Mouse (Mus musculus): ENCODE measurements around the gene Pax4. TPM values are rescaled to one million over a fixed set of nuclear protein-coding genes. Genes with fewer than 3 reads are reported as not detected.

Gene Pax4
- polyA plus RNA-seq, 1 experiment from 2014 or later, result not detected

DNA sequence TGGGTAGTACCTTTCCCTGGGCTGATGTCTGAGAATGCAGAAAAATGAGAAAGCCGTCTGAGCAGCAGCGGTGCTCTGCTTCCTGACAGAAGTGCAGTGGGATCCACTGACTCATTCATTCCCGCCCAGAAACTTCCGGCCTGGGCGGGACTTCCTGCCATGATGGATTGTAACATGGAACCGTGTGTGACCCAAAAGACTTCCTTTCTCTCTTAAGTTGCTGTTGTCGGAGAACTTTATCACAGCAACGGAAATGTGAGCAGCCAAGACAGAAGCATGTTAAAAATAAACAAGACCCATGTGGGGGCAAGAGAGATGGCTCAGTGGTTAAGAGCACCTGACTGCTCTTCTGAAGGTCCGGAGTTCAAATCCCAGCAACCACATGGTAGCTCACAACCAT is 39.1 kb downstream of the Pax4 start:
- Histone ChIP-seq H3K27ac (replicated peaks; ENCODE audit: low read depth, low read length) (no peak overlapping the region), H3K9ac (replicated peaks; ENCODE audit: low read length) (no peak overlapping the region), H3K36me3 (replicated peaks; ENCODE audit: control insufficient read depth, insufficient read depth, low read depth, low read length) (no peaks in the 10 kb centered on the region), H3K4me3 (ENCODE audit: low read depth, low read length) (no peak overlapping the region), H3K4me1 (ENCODE audit: control insufficient read depth, insufficient read depth, low read length) (no peaks in the 10 kb centered on the region), H3K4me2 (ENCODE audit: low read depth, low read length) (no peak overlapping the region), H3K27me3 (ENCODE audit: control insufficient read depth, insufficient read depth, low read length) (no peaks in the 10 kb centered on the region), H3K9me3 (replicated peaks; ENCODE audit: control insufficient read depth, low read length) (no peaks in the 10 kb centered on the region)
- ATAC-seq (replicated peaks; ENCODE audit: insufficient number of reproducible peaks, low FRiP score, low TSS enrichment, low read depth) (no peak), DNase-seq (ENCODE audit: low spot score) (no peak)
- 85% methylated on average over 9 of the region's 9 CpGs for WGBS

DNA sequence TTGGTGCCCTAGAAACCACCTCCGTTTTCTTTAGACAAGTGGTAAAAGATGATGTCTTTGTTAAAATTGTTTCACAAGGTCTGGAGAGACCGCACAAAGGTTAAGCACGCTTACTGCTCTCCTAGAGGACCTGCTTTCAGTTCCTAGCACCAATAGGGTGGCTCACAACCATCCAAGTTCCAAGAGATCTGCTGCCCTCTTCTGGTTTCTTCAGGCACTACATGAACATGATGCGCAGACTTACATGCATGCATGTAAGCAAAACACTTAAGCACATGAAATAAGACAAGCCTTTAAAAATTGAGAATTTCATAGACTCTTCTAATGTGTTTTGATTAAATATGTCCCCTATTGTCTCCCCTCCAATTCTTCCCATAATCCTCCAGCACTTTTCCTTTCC is 49.4 kb downstream of the Pax4 start:
- H3K4me2 ChIP-seq (ENCODE audit: low read depth, low read length), result no peak overlapping the region
- no peak for DNase-seq (ENCODE audit: low spot score)
- no peak for ATAC-seq (replicated peaks; ENCODE audit: insufficient number of reproducible peaks, low FRiP score, low TSS enrichment, low read depth)
- H3K9me3 ChIP-seq (replicated peaks; ENCODE audit: control insufficient read depth, low read length), result no peaks in the 10 kb centered on the region
- H3K4me1 ChIP-seq (ENCODE audit: control insufficient read depth, insufficient read depth, low read length), result no peaks in the 10 kb centered on the region
- peaks cover 7% of the 10 kb centered on the region for H3K27me3 ChIP-seq (ENCODE audit: control insufficient read depth, insufficient read depth, low read length)
- H3K9ac ChIP-seq (replicated peaks; ENCODE audit: low read length), result no peak overlapping the region
- no peaks in the 10 kb centered on the region for H3K36me3 ChIP-seq (replicated peaks; ENCODE audit: control insufficient read depth, insufficient read depth, low read depth, low read length)
- H3K4me3 ChIP-seq (ENCODE audit: low read depth, low read length), result no peak overlapping the region
- H3K27ac ChIP-seq (replicated peaks; ENCODE audit: low read depth, low read length), result no peak overlapping the region
- 87% methylated on average over 4 of the region's 4 CpGs for WGBS

DNA sequence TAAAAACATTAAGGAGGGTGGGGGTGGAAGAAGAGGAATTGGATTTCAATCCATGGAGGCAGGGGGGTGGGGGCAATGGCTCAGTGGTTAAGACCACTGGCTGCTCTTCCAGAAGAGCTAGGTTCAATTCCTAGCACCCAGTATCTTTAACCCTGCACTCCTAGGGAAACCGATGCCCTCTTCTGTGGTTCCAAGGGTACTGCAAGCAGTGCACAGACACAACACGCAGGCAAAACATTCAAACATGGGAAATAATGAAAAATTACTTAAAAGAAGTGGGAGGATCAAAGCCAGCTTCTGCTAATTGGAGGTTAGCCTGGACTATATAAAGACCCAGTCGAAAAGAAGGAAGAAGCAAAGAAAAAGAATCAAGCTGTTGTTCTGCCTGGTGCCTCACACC is 50.4 kb downstream of the Pax4 start:
- ATAC-seq (replicated peaks; ENCODE audit: insufficient number of reproducible peaks, low FRiP score, low TSS enrichment, low read depth) (no peak), DNase-seq (ENCODE audit: low spot score) (no peak)
- Histone ChIP-seq H3K9me3 (replicated peaks; ENCODE audit: control insufficient read depth, low read length) (no peaks in the 10 kb centered on the region), H3K4me1 (ENCODE audit: control insufficient read depth, insufficient read depth, low read length) (no peaks in the 10 kb centered on the region), H3K4me3 (ENCODE audit: low read depth, low read length) (no peak overlapping the region), H3K9ac (replicated peaks; ENCODE audit: low read length) (no peak overlapping the region), H3K4me2 (ENCODE audit: low read depth, low read length) (no peak overlapping the region), H3K27ac (replicated peaks; ENCODE audit: low read depth, low read length) (no peak overlapping the region), H3K27me3 (ENCODE audit: control insufficient read depth, insufficient read depth, low read length) (peaks cover 7% of the 10 kb centered on the region), H3K36me3 (replicated peaks; ENCODE audit: control insufficient read depth, insufficient read depth, low read depth, low read length) (no peaks in the 10 kb centered on the region)
- WGBS, result 80% methylated on average over 3 of the region's 3 CpGs

DNA sequence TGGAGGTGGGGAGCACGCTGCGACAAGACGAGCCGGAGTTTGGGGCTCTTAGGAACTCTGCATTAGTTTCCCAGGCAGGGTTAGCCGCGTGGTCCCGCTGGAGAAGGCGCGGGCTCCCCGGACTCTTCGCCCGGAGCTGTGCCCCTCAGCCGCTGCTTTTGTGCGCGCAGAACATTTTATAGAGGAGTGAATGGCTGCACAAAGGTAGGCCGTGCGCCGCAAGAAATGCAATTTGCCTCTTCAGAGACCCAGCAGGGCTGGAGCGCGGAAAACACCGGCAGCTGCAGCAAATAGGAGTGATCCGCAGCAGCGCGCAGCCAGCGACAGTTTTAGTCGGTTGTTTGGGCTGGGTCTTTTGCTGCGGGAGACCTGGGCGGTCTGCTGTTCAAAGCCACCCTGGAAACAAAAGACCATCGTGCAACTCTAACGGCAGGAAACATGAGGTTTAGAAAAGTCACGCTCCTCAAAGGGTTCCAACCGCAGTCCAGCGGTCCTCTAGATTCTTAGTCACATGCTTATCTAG is 51.4 kb downstream of the Pax4 start, which contains the start of gene Zfp800:
Zfp800 (minus strand) TSS at position 325 of the 523 bp plus-strand sequence.
- H3K4me3 ChIP-seq (ENCODE audit: low read depth, low read length), result peak within 1 kb of the TSS; percentile 37
- H3K9me3 ChIP-seq (replicated peaks; ENCODE audit: control insufficient read depth, low read length), result no peaks in the 10 kb centered on the region
- ATAC-seq (replicated peaks; ENCODE audit: insufficient number of reproducible peaks, low FRiP score, low TSS enrichment, low read depth), result peak; percentile 68; the same call in 1 of the 2 replicates
- peaks cover 7% of the 10 kb centered on the region for H3K27me3 ChIP-seq (ENCODE audit: control insufficient read depth, insufficient read depth, low read length)
- WGBS, result under 1% methylated on average over 33 of the region's 33 CpGs
- no peaks in the 10 kb centered on the region for H3K36me3 ChIP-seq (replicated peaks; ENCODE audit: control insufficient read depth, insufficient read depth, low read depth, low read length)
- H3K4me1 ChIP-seq (ENCODE audit: control insufficient read depth, insufficient read depth, low read length), result no peaks in the 10 kb centered on the region
- H3K9ac ChIP-seq (replicated peaks; ENCODE audit: low read length), result peak within 1 kb of the TSS; percentile 30
- DNase-seq (ENCODE audit: low spot score), result peak; percentile 54
- peak within 1 kb of the TSS; percentile 69 for H3K4me2 ChIP-seq (ENCODE audit: low read depth, low read length)
- no peak within 1 kb of the TSS for H3K27ac ChIP-seq (replicated peaks; ENCODE audit: low read depth, low read length)

DNA sequence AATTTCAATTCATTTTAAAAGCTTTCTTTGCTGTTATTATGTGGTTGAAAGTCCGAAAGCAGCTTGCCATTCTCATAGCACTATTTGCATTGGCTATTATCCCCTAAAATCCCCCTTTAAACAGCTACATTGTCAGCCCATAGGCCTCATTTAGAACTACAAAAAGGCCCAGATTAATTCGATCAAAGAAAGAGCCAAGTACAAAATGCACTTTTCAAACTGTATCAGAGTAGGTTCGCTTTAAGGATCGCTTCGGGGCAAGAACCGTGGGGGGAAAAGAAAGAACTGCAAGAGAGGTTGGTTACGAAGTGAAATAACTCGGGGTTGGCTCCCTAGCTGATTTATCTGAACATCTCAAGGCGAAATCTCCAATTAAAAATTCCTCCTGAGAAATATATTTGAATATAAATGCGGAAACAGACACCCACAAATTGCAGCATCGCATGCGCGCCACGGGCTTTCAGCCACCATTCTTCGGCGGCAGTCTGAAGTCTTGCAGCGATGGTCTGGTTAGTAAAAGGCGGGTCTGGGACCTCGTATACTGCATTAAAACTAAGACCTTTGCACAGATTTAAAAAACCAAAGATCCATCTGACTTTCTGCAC is 52.2 kb downstream of the Pax4 start:
- WGBS, result under 1% methylated on average over 19 of the region's 19 CpGs
- ATAC-seq (replicated peaks; ENCODE audit: insufficient number of reproducible peaks, low FRiP score, low TSS enrichment, low read depth), result no peak
- H3K27ac ChIP-seq (replicated peaks; ENCODE audit: low read depth, low read length), result no peak overlapping the region

DNA sequence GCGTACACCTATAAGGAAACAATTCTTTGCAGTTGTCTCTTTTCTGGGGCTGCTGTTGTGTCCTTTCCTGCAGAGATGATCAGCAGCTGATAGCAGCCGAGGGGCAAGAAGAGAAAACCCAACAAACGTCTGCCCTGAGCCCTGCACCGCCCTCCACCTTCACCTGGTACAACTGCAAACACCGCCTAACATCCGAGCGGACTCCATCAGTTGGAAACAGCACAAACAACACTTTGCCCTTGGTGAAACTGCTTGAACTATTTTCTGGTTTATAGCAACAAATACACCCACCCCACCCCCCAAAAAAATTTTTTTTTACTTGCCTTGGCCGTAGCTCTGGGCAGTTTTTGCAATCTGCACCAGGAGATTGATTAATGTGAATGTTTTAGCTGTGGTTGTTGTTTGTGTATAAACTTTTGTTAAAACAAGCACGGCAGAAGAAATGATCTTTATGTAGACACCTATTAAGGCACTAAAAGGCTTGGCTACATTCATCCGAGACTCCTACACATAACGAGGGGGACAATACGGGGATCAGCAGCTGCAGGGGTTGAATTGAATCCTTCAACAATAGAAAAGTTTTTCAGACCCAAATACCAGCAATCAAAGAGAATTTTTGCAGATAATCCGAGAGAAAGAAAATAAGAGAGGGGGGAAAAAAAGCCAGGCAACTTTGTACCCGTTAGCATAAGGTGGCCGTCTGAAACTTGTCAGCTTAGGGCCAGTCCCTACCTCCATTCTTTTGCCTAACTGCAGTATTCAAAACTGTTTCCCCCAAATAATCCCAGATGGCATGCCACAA is 52.9 kb downstream of the Pax4 start:
- Histone ChIP-seq H3K4me2 (ENCODE audit: low read depth, low read length) (peak overlapping the region; percentile 69; the same call in 1 of the 2 replicates), H3K4me1 (ENCODE audit: control insufficient read depth, insufficient read depth, low read length) (no peaks in the 10 kb centered on the region), H3K9me3 (replicated peaks; ENCODE audit: control insufficient read depth, low read length) (no peaks in the 10 kb centered on the region), H3K27me3 (ENCODE audit: control insufficient read depth, insufficient read depth, low read length) (peaks cover 7% of the 10 kb centered on the region), H3K4me3 (ENCODE audit: low read depth, low read length) (no peak overlapping the region; the same call in 1 of the 2 replicates), H3K27ac (replicated peaks; ENCODE audit: low read depth, low read length) (no peak overlapping the region), H3K9ac (replicated peaks; ENCODE audit: low read length) (no peak overlapping the region; the same call in 1 of the 2 replicates), H3K36me3 (replicated peaks; ENCODE audit: control insufficient read depth, insufficient read depth, low read depth, low read length) (no peaks in the 10 kb centered on the region)
- 22% methylated on average over 15 of the region's 15 CpGs for WGBS
- ATAC-seq (replicated peaks; ENCODE audit: insufficient number of reproducible peaks, low FRiP score, low TSS enrichment, low read depth) (no peak), DNase-seq (ENCODE audit: low spot score) (no peak)

More for the DNA sequence above, 52.2 kb downstream of the Pax4 start:
- H3K36me3 ChIP-seq (replicated peaks; ENCODE audit: control insufficient read depth, insufficient read depth, low read depth, low read length), result no peaks in the 10 kb centered on the region
- peak overlapping the region; percentile 37 for H3K4me3 ChIP-seq (ENCODE audit: low read depth, low read length)
- no peaks in the 10 kb centered on the region for H3K9me3 ChIP-seq (replicated peaks; ENCODE audit: control insufficient read depth, low read length)
- peaks cover 7% of the 10 kb centered on the region for H3K27me3 ChIP-seq (ENCODE audit: control insufficient read depth, insufficient read depth, low read length)
- H3K4me2 ChIP-seq (ENCODE audit: low read depth, low read length), result peak overlapping the region; percentile 69
- H3K9ac ChIP-seq (replicated peaks; ENCODE audit: low read length), result peak overlapping the region; percentile 30
- no peaks in the 10 kb centered on the region for H3K4me1 ChIP-seq (ENCODE audit: control insufficient read depth, insufficient read depth, low read length)
- DNase-seq (ENCODE audit: low spot score), result peak; percentile 66
